Mouse (Mus musculus) adrenal gland, postnatal 36 days (tissue): ENCODE data around the gene Arpc4. TPM values are rescaled to one million over a fixed set of nuclear protein-coding genes. Genes with fewer than 3 reads are reported as not detected.

ENCODE experiments used
- DNase-seq, 2 experiments: peaks; one replicate each; pipeline ENCODE4 v3.0.0; 2021; ENCODE audit warnings: mixed read lengths in 1 of 2
- total RNA-seq, 2 experiments: library from RNA; stranded (reverse); gene quantifications; 2 replicates each; pipeline ENCODE4 v1.2.3; 2021

Gene Arpc4
- total RNA-seq, 2 experiments from 2014 or later: 193 to 213 TPM

GRCm38 (mm10) chr6:113364518-113365135 is 13.3 kb upstream of the Arpc4 start:
- DNase-seq: peak; percentile 31 to 68

GRCm38 (mm10) chr6:113366639-113367038 is 11.3 kb upstream of the Arpc4 start:
- no peak for DNase-seq

- no peak for DNase-seq
Observed at GRCm38 (mm10) chr6:113367574-113367973, 10.3 kb upstream of the Arpc4 start.

GRCm38 (mm10) chr6:113368124-113368523 is 9.8 kb upstream of the Arpc4 start:
- no peak for DNase-seq

GRCm38 (mm10) chr6:113368577-113368976 is 9.3 kb upstream of the Arpc4 start:
- DNase-seq: no peak

- no peak for DNase-seq
Observed at GRCm38 (mm10) chr6:113370194-113370929, 7.6 kb upstream of the Arpc4 start.

- peak; percentile 19 to 22 for DNase-seq
Observed at GRCm38 (mm10) chr6:113373491-113373890, 4.4 kb upstream of the Arpc4 start.

GRCm38 (mm10) chr6:113377172-113377495 is 781 bp upstream of the Arpc4 start:
- no peak for DNase-seq

- DNase-seq: no peak
Observed at GRCm38 (mm10) chr6:113379246-113379645, 1.3 kb downstream of the Arpc4 start.

GRCm38 (mm10) chr6:113380480-113380879 is 2.6 kb downstream of the Arpc4 start:
- DNase-seq: no peak

GRCm38 (mm10) chr6:113384351-113384927 is 6.5 kb downstream of the Arpc4 start:
- no peak for DNase-seq

GRCm38 (mm10) chr6:113385160-113385714 is 7.3 kb downstream of the Arpc4 start:
- DNase-seq: no peak

GRCm38 (mm10) chr6:113386025-113386424 is 8.1 kb downstream of the Arpc4 start:
- no peak for DNase-seq

- no peak for DNase-seq
Observed at GRCm38 (mm10) chr6:113388960-113389359, 11.0 kb downstream of the Arpc4 start, which contains the start of gene Ttll3. Ttll3 (plus strand) TSS chr6:113389260.

- no peak for DNase-seq
Observed at GRCm38 (mm10) chr6:113390715-113391114, 12.8 kb downstream of the Arpc4 start.

GRCm38 (mm10) chr6:113392015-113392386 is 14.1 kb downstream of the Arpc4 start:
- DNase-seq: no peak

GRCm38 (mm10) chr6:113392387-113393071 is 14.6 kb downstream of the Arpc4 start:
- peak; percentile 65 to 72 for DNase-seq

- DNase-seq: no peak
Observed at GRCm38 (mm10) chr6:113393951-113394350, 16.0 kb downstream of the Arpc4 start.

GRCm38 (mm10) chr6:113394811-113395210 is 16.9 kb downstream of the Arpc4 start:
- no peak for DNase-seq

GRCm38 (mm10) chr6:113395501-113395900 is 17.6 kb downstream of the Arpc4 start:
- no peak for DNase-seq

- no peak for DNase-seq
Observed at GRCm38 (mm10) chr6:113396270-113397030, 18.5 kb downstream of the Arpc4 start.

- no peak for DNase-seq
Observed at GRCm38 (mm10) chr6:113402094-113402493, 24.2 kb downstream of the Arpc4 start.
